In the genomic region with DNA sequence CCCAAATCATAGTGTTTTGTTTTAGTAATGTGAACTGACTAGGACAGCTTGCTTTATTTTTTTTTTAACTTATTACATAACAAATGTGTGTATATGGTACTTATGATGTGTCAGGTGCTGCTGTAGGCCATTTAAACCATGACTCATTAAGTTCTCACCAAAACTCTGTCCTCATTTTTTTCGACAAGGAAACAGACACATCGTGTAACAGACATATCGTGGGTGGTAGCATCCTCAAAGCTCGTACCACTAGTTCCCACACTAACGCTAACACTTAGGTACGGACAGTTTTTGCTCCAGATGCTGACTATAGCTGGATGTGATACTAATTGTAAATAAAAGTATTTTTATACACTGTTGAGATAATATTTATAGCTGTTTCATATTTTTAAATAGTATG, we compare ENCODE assay signal across 22 mouse cellular contexts. TPM values are rescaled to one million over a fixed set of nuclear protein-coding genes. Genes with fewer than 3 reads are reported as not detected.
DNase-seq lines count a peak whose midpoint lies in the region; ATAC-seq lines count a peak whose summit lies in the region.
"Had no signal": no experiment of that assay in that cellular context is flagged by ENCODE, and none has a peak within 500 bp of the region (broad histone marks: within the 10 kb centered on the region; RNA-seq: fewer than 3 reads in every experiment).

No protein-coding gene starts in this region.

- peaks cover 14% of the 10 kb centered on the region for H3K4me1 ChIP-seq in forebrain, embryonic 12.5 days

- no peak for DNase-seq in frontal cortex, postnatal 14 days (ENCODE audit: low spot score in 2 of 2)
- DNase-seq in brain, adult 2 months (ENCODE audit: low read depth, low spot score) = peak; percentile 56
- peak; percentile 36 for DNase-seq in telencephalon, adult 2 months (ENCODE audit: low read depth, low spot score)
- DNase-seq in cerebellum, postnatal 4 days (ENCODE audit: low spot score in 2 of 2) = no peak
- DNase-seq: adrenal gland, adult 2 months; adrenal gland, adult 8-10 months; adrenal gland, postnatal 10 days; adrenal gland, postnatal 14 days; adrenal gland, postnatal 25 days; adrenal gland, postnatal 36 days; B cell, adult 2 months; cerebellum, adult 11 months; cerebellum, adult 11-12 months; cerebellum, adult 18-20 months; cerebellum, adult 2 months had no signal

- no peak overlapping the region for H3K4me2 ChIP-seq in forebrain, embryonic 12.5 days

- peak; percentile 84 for ATAC-seq in frontal cortex, adult (ENCODE audit: low TSS enrichment)
- no peak for ATAC-seq in forebrain, embryonic 12.5 days (ENCODE audit: low FRiP score)
- ATAC-seq: activated CD4-positive, CD25-positive, alpha-beta regulatory T cell, adult 4 months; CD4-positive, CD25-positive, alpha-beta regulatory T cell, adult 4 months; Patski had no signal

- H3K27ac ChIP-seq in forebrain, embryonic 12.5 days = no peak overlapping the region

- no peaks in the 10 kb centered on the region; the same call in 1 of the 2 replicates for H3K27me3 ChIP-seq in forebrain, embryonic 12.5 days
- H3K27me3 ChIP-seq: CH12.LX, Patski had no signal

- no peaks in the 10 kb centered on the region for H3K36me3 ChIP-seq in forebrain, embryonic 12.5 days (replicated peaks)
- H3K36me3 ChIP-seq: G1E had no signal

- no peak overlapping the region for H3K9ac ChIP-seq in forebrain, embryonic 12.5 days

- no peak overlapping the region for H3K4me3 ChIP-seq in forebrain, embryonic 12.5 days (replicated peaks)

- H3K9me3 ChIP-seq in forebrain, embryonic 12.5 days = no peaks in the 10 kb centered on the region
- H3K9me3 ChIP-seq: G1E had no signal

- 96% methylated on average over 6 of the region's 6 CpGs for WGBS in forebrain, embryonic 12.5 days

RNA-seq across cellular contexts. Expression of gene Lekr1, which starts 43.0 kb away (rescaled TPM):
- 6.0 and 7.0 TPM in 2 replicates for polyA plus RNA-seq in forebrain, embryonic 12.5 days (2016; fragmentation: Nextera tagmentation; extraction: Ambion mirVana)
- polyA plus RNA-seq: adrenal gland, adult 2 months; G1E had no signal

Comparison
In these comparisons a context has a peak if more than half of its experiments do, and no peak if none do; other contexts are left out.
1. DNase-seq: peak in brain, adult 2 months (single experiment) and telencephalon, adult 2 months (single experiment); none in frontal cortex, postnatal 14 days (0 of 2) and cerebellum, postnatal 4 days (0 of 2).